Mouse (Mus musculus) layer of hippocampus, adult 6 months (tissue): ENCODE data around the gene Gls. TPM values are rescaled to one million over a fixed set of nuclear protein-coding genes. Genes with fewer than 3 reads are reported as not detected.

ENCODE experiments used
- long read RNA-seq, 2 experiments: library from polyadenylated mRNA; unstranded; transcript quantifications; one replicate each; pipeline ENCODE4 v2.0.0; 2019 to 2020
- polyA plus RNA-seq: library from polyadenylated mRNA; unstranded; fragments of <200 nt; fragmentation: Nextera tagmentation; gene quantifications from 2 replicates; pipeline ENCODE4 v1.2.3, GENCODE M21; 2021

The Gls gene
- polyA plus RNA-seq, result 17.8 and 19.3 TPM in 2 replicates
- long read RNA-seq, experiment 1, full-length matches to known transcripts, result 4 of 68 reads
- long read RNA-seq, experiment 1, partial matches to known transcripts, result 14 of 68 reads
- long read RNA-seq, experiment 1, other reads (novel, unspliced or antisense), result 50 of 68 reads
- long read RNA-seq, experiment 2, full-length matches to known transcripts, result 17 of 107 reads
- long read RNA-seq, experiment 2, partial matches to known transcripts, result 30 of 107 reads
- long read RNA-seq, experiment 2, other reads (novel, unspliced or antisense), result 60 of 107 reads

GRCm38 (mm10) chr1:52233143-52233713, at the start of gene Gls:
Gene Gls (minus strand): TSS chr1:52233232.

GRCm38 (mm10) chr1:52118860-52119591, 114.0 kb downstream of the Gls start, which contains the start of gene Stat1:
Gene Stat1 (plus strand): TSS chr1:52119440.

Other genes with a start within 250 kb of the Gls start
- gene Stat4, start 246.1 kb downstream of the Gls start, polyA plus RNA-seq, result 0.10 and 0.26 TPM in 2 replicates
- 10.4 and 16.6 TPM in 2 replicates for gene Stat1, start 113.8 kb downstream of the Gls start, polyA plus RNA-seq